Mouse (Mus musculus): ENCODE results near the gene Styx. TPM values are rescaled to one million over a fixed set of nuclear protein-coding genes. Genes with fewer than 3 reads are reported as not detected.

Gene Styx
- 54.8 and 68.5 TPM in 2 replicates for polyA plus RNA-seq (2016; fragmentation: Nextera tagmentation; extraction: Ambion mirVana)

GRCm38 (mm10) chr14:45350931-45351859, at the start of gene Styx:
Gene Styx, plus strand, starts transcription at chr14:45351093.
- Histone ChIP-seq H3K27me3 (no peaks in the 10 kb centered on the region), H3K9me3 (no peaks in the 10 kb centered on the region), H3K4me1 (replicated peaks) (peaks cover 17% of the 10 kb centered on the region), H3K4me2 (peak within 1 kb of the TSS; percentile 67), H3K9ac (replicated peaks) (peak within 1 kb of the TSS; percentile 78), H3K4me3 (replicated peaks) (peak within 1 kb of the TSS; percentile 75), H3K27ac (peak within 1 kb of the TSS; percentile 78), H3K36me3 (peaks cover 29% of the 10 kb centered on the region)
- ATAC-seq (ENCODE audit: insufficient number of reproducible peaks, insufficient read depth, low FRiP score, low TSS enrichment, low read depth) = peak; percentile 98
- under 1% methylated on average over 60 of the region's 93 CpGs for WGBS

GRCm38 (mm10) chr14:45303939-45304338, 47.0 kb upstream of the Styx start:
- no peak for ATAC-seq (ENCODE audit: insufficient number of reproducible peaks, insufficient read depth, low FRiP score, low TSS enrichment, low read depth)
- H3K27me3 ChIP-seq = no peaks in the 10 kb centered on the region
- no peaks in the 10 kb centered on the region for H3K9me3 ChIP-seq
- no peak overlapping the region for H3K9ac ChIP-seq (replicated peaks)
- peaks cover 35% of the 10 kb centered on the region for H3K36me3 ChIP-seq
- H3K4me3 ChIP-seq (replicated peaks) = no peak overlapping the region
- no peaks in the 10 kb centered on the region for H3K4me1 ChIP-seq (replicated peaks)
- H3K4me2 ChIP-seq = no peak overlapping the region
- no peak overlapping the region for H3K27ac ChIP-seq
- WGBS = 74% methylated on average over 4 of the region's 4 CpGs

- Histone ChIP-seq H3K4me3 (replicated peaks) (no peak overlapping the region), H3K4me1 (replicated peaks) (no peaks in the 10 kb centered on the region), H3K27me3 (no peaks in the 10 kb centered on the region), H3K9ac (replicated peaks) (no peak overlapping the region), H3K9me3 (no peaks in the 10 kb centered on the region), H3K36me3 (peaks cover 30% of the 10 kb centered on the region; the same call in 1 of the 2 replicates), H3K27ac (no peak overlapping the region), H3K4me2 (no peak overlapping the region)
- no peak for ATAC-seq (ENCODE audit: insufficient number of reproducible peaks, insufficient read depth, low FRiP score, low TSS enrichment, low read depth)
- 79% methylated on average over 4 of the region's 4 CpGs for WGBS
These were observed 46.5 kb upstream of the Styx start for GRCm38 (mm10) chr14:45304389-45304788.

GRCm38 (mm10) chr14:45305852-45306251, 45.0 kb upstream of the Styx start:
- 94% methylated on average over 5 of the region's 5 CpGs for WGBS
- Histone ChIP-seq H3K27ac (no peak overlapping the region), H3K9me3 (no peaks in the 10 kb centered on the region), H3K4me3 (replicated peaks) (no peak overlapping the region), H3K36me3 (peaks cover 16% of the 10 kb centered on the region; the same call in 1 of the 2 replicates), H3K4me1 (replicated peaks) (no peaks in the 10 kb centered on the region), H3K9ac (replicated peaks) (no peak overlapping the region), H3K4me2 (no peak overlapping the region), H3K27me3 (no peaks in the 10 kb centered on the region)
- no peak for ATAC-seq (ENCODE audit: insufficient number of reproducible peaks, insufficient read depth, low FRiP score, low TSS enrichment, low read depth)

GRCm38 (mm10) chr14:45307630-45308328, 43.1 kb upstream of the Styx start:
- Histone ChIP-seq H3K4me3 (replicated peaks) (no peak overlapping the region), H3K36me3 (peaks cover 6% of the 10 kb centered on the region; the same call in 1 of the 2 replicates), H3K4me1 (replicated peaks) (no peaks in the 10 kb centered on the region), H3K27ac (no peak overlapping the region), H3K9me3 (no peaks in the 10 kb centered on the region), H3K9ac (replicated peaks) (no peak overlapping the region), H3K27me3 (no peaks in the 10 kb centered on the region), H3K4me2 (no peak overlapping the region)
- no peak for ATAC-seq (ENCODE audit: insufficient number of reproducible peaks, insufficient read depth, low FRiP score, low TSS enrichment, low read depth)
- 89% methylated on average over 8 of the region's 8 CpGs for WGBS

GRCm38 (mm10) chr14:45309646-45310045, 41.2 kb upstream of the Styx start:
- Histone ChIP-seq H3K4me1 (replicated peaks) (0 out of 2 replicates have a peak, but pooled peaks cover 3% of the 10 kb centered on the region), H3K27me3 (no peaks in the 10 kb centered on the region), H3K27ac (no peak overlapping the region), H3K4me3 (replicated peaks) (no peak overlapping the region), H3K36me3 (peaks cover 6% of the 10 kb centered on the region; the same call in 1 of the 2 replicates), H3K4me2 (no peak overlapping the region), H3K9me3 (no peaks in the 10 kb centered on the region), H3K9ac (replicated peaks) (no peak overlapping the region)
- 91% methylated on average over 13 of the region's 13 CpGs for WGBS
- no peak for ATAC-seq (ENCODE audit: insufficient number of reproducible peaks, insufficient read depth, low FRiP score, low TSS enrichment, low read depth)

DNA sequence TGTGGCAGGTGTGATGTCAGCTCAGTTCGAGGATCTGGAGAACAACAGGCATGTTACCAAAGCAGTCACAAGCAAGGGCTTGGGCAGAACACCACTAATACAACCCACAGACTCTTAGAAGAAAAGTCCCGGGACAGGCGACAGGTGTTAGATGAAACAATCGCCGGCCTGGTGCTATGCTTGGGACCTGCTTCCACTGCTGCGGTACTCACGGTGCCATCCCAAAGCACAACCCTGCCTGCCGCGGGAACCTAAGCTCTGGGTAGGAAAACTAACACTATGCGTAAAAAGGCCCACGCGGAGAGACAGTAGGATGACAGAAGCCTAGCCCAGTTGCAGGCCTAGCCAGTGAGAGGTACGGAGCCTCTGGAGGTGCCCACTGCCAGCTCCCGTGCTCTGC, 40.8 kb upstream of the Styx start:
- no peak overlapping the region for H3K4me3 ChIP-seq (replicated peaks)
- H3K4me1 ChIP-seq (replicated peaks) = peaks cover 4% of the 10 kb centered on the region; the same call in 1 of the 2 replicates
- H3K4me2 ChIP-seq = no peak overlapping the region
- peak; percentile 37; the same call in 1 of the 2 replicates for ATAC-seq (ENCODE audit: insufficient number of reproducible peaks, insufficient read depth, low FRiP score, low TSS enrichment, low read depth)
- no peak overlapping the region for H3K9ac ChIP-seq (replicated peaks)
- no peaks in the 10 kb centered on the region for H3K27me3 ChIP-seq
- H3K36me3 ChIP-seq = peaks cover 3% of the 10 kb centered on the region; the same call in 1 of the 2 replicates
- no peak overlapping the region for H3K27ac ChIP-seq
- WGBS = 86% methylated on average over 14 of the region's 14 CpGs
- H3K9me3 ChIP-seq = no peaks in the 10 kb centered on the region

- Histone ChIP-seq H3K9ac (replicated peaks) (no peak overlapping the region), H3K4me3 (replicated peaks) (peak overlapping the region; percentile 85), H3K9me3 (no peaks in the 10 kb centered on the region), H3K4me2 (peak overlapping the region; percentile 76), H3K27ac (no peak overlapping the region), H3K4me1 (replicated peaks) (peaks cover 16% of the 10 kb centered on the region), H3K36me3 (no peaks in the 10 kb centered on the region), H3K27me3 (no peaks in the 10 kb centered on the region)
- ATAC-seq (ENCODE audit: insufficient number of reproducible peaks, insufficient read depth, low FRiP score, low TSS enrichment, low read depth) = no peak
- 80% methylated on average over 5 of the region's 5 CpGs for WGBS
These were observed 34.0 kb upstream of the Styx start for GRCm38 (mm10) chr14:45316927-45317326.

DNA sequence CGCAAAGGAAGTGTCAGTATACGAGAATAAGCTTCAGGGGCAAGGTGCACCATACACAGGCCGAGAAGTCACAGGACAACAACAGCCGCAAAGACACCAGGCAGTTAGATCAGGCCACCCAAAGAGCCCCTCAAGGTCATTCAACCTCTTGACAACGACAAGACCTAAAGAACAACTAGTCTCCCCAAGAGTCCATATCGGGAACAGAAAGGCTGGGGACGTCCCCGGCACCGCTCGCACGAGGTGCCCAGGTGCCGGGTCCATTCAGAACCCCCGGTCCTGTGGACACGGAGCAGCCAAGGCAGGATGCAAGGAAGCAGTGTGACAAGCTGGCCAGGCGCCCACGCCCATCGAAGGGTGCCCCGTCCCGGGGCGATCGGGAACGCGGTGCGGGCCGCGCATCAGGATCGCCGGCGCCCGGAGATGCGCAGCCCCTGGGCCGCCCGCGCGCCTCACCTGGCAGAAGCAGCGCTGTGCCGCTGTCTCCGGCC, 32.9 kb upstream of the Styx start:
- WGBS = under 1% methylated on average over 36 of the region's 38 CpGs
- Histone ChIP-seq H3K4me1 (replicated peaks) (peaks cover 16% of the 10 kb centered on the region), H3K27me3 (no peaks in the 10 kb centered on the region), H3K9me3 (no peaks in the 10 kb centered on the region), H3K27ac (peak overlapping the region; percentile 87), H3K4me3 (replicated peaks) (peak overlapping the region; percentile 85), H3K9ac (replicated peaks) (peak overlapping the region; percentile 91), H3K36me3 (no peaks in the 10 kb centered on the region), H3K4me2 (peak overlapping the region; percentile 76)
- 0 out of 2 replicates have a peak, but pooled peaks have one; percentile 9 for ATAC-seq (ENCODE audit: insufficient number of reproducible peaks, insufficient read depth, low FRiP score, low TSS enrichment, low read depth)

DNA sequence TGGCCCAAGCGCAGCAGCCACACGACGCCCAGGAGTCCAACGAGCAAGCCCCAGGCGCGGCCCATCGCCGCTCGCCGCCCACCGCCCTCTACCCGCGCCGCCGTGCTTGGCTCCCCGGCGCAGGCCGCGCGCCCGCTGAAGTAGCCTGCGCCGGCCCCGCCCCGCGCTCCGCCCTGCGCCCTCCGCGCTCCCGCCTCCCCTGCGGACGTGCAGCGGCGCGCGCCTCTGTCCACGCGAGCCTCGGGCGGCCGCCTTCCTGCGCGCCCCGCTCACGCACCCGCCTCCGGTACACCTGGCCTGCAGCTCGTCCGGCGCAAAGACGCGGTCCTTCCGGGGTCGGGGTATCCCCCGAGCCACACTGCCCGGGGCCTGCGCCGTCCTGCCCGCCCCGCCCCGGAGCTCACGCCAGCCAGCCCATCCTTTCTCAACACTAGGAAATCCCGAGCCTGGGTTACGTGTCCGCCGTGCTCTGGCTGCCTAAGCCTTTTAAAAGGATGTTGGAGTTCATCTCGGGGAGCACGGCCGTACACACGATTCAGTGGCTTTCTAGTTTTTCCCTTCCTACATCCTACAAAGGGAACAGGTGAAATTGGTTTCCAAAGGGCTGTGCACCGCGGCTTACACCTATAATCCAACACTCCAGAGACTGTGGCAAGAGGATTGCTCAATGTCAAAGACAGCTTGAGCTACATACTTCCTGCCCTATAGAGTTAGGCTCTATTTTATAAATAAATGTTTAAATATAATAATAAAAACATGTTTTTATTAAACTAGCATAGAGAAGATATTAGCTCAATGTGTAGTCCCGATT, 32.3 kb upstream of the Styx start, which contains the start of gene Ero1l:
Gene Ero1l (minus strand): TSS at position 346 of the 811 bp plus-strand sequence.
- Histone ChIP-seq H3K4me1 (replicated peaks) (peaks cover 16% of the 10 kb centered on the region), H3K27ac (peak within 1 kb of the TSS; percentile 87), H3K9me3 (no peaks in the 10 kb centered on the region), H3K36me3 (no peaks in the 10 kb centered on the region), H3K4me2 (peak within 1 kb of the TSS; percentile 76), H3K4me3 (replicated peaks) (peak within 1 kb of the TSS; percentile 85), H3K27me3 (no peaks in the 10 kb centered on the region), H3K9ac (replicated peaks) (peak within 1 kb of the TSS; percentile 91)
- 2% methylated on average over 67 of the region's 74 CpGs for WGBS
- peak; percentile 95 for ATAC-seq (ENCODE audit: insufficient number of reproducible peaks, insufficient read depth, low FRiP score, low TSS enrichment, low read depth)

Measured in limb, embryonic 12.5 days (tissue).